ENCODE assay signal across 1 mouse cellular context in genomic region chr8:105961536-105961935, GRCm38 (mm10).
A peak's percentile ranks its signal among the peaks of the same experiment; 100 is the strongest.
TF ChIP-seq lines count a peak whose summit lies in the region.

No protein-coding gene starts in this region.

TF ChIP-seq in MEL, 35 proteins besides CTCF, POLR2A, EP300 and RAD21:
- TF ChIP-seq MXI1 (IDR thresholded peaks at IDR 0.05; ENCODE audit: low read depth, low read length) (peak; percentile 54; the same call in 1 of the 2 replicates), RCOR1 (IDR thresholded peaks at IDR 0.05; ENCODE audit: low read depth, low read length) (peak; percentile 63), NELFE (IDR thresholded peaks at IDR 0.05; ENCODE audit: low read depth, low read length) (no peak), ZNF384 (IDR thresholded peaks at IDR 0.05; ENCODE audit: low read depth, low read length) (no peak)
